Mouse (Mus musculus): ENCODE results near the gene Micu1.

- TF ChIP-seq CTCF (IDR thresholded peaks at IDR 0.05; ENCODE audit: low read depth, low read length): no peak
- TF ChIP-seq POLR2A (IDR thresholded peaks at IDR 0.05; ENCODE audit: insufficient read depth, low read length): no peak
These were observed 27.6 kb downstream of the Micu1 start for GRCm38 (mm10) chr10:59729842-59730241.

Data from ES-Bruce4 (cell line).